Comparison of ENCODE assay signal across 8 mouse cellular contexts in the genomic region with DNA sequence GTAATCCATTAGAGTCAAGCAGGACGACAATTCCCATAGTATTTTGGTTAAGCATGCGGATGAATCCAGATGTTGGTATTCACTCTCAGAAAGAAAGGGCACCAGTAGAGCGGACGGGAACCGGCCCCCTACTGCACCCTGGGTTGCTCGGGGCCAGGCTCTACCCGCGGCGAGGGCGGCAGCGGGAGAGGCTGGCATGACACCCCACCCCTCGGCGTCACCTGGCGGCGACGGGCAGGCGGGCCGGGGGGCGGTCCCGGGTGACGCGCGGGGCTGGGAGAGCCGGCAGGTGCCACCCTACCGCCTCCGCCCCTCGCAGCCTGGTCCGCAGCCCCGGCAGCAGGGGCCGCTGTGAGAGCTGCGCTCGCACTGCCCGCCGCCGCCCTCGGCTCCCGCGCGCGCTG. TPM values are rescaled to one million over a fixed set of nuclear protein-coding genes. Genes with fewer than 3 reads are reported as not detected.
DNase-seq lines count a peak whose midpoint lies in the region; ATAC-seq and TF ChIP-seq lines count a peak whose summit lies in the region.

Elovl7 (plus strand) TSS at position 324 of the 404 bp plus-strand sequence.

- peak within 1 kb of the TSS; percentile 33 for H3K27ac ChIP-seq in cortical plate, adult 2 months (ENCODE audit: insufficient read depth, low read length)
- peak within 1 kb of the TSS; percentile 63; the same call in 1 of the 2 replicates for H3K27ac ChIP-seq in intestine, embryonic 16.5 days (ENCODE audit: low read length)

- no peaks in the 10 kb centered on the region for H3K9me3 ChIP-seq in intestine, embryonic 16.5 days (ENCODE audit: control insufficient read depth, low read length)

- ATAC-seq in intestine, embryonic 16.5 days, result peak; percentile 97

- H3K4me3 ChIP-seq in cortical plate, adult 2 months (ENCODE audit: insufficient read depth, low read length), result peak within 1 kb of the TSS; percentile 49
- peak within 1 kb of the TSS; percentile 84 for H3K4me3 ChIP-seq in intestine, embryonic 16.5 days (ENCODE audit: low read length)

- 0 out of 2 replicates have a peak, but pooled peaks cover 3% of the 10 kb centered on the region for H3K27me3 ChIP-seq in intestine, embryonic 16.5 days (replicated peaks; ENCODE audit: control insufficient read depth, insufficient read depth, low read length)

- H3K9ac ChIP-seq in intestine, embryonic 16.5 days (ENCODE audit: low read depth, low read length), result peak within 1 kb of the TSS; percentile 84

- H3K4me2 ChIP-seq in intestine, embryonic 16.5 days (ENCODE audit: low read depth, low read length), result peak within 1 kb of the TSS; percentile 96

- peak; percentile 51; the same call in 1 of the 2 replicates for TF ChIP-seq POLR2A in cortical plate, adult 2 months (IDR thresholded peaks at IDR 0.05; ENCODE audit: extremely low read depth, insufficient read depth, low read length)

- WGBS in intestine, embryonic 16.5 days, result under 1% methylated on average over 37 of the region's 40 CpGs

- TF ChIP-seq CTCF in cortical plate, adult 2 months (IDR thresholded peaks at IDR 0.05; ENCODE audit: extremely low read depth, insufficient read depth, low read length), result no peak

- H3K4me1 ChIP-seq in cortical plate, adult 2 months (ENCODE audit: control insufficient read depth, insufficient read depth, low read length), result no peaks in the 10 kb centered on the region
- H3K4me1 ChIP-seq in intestine, embryonic 16.5 days (ENCODE audit: control insufficient read depth, insufficient read depth, low read length), result 0 out of 2 replicates have a peak, but pooled peaks cover 4% of the 10 kb centered on the region

- H3K36me3 ChIP-seq in intestine, embryonic 16.5 days (ENCODE audit: control insufficient read depth, insufficient read depth, low read length), result no peaks in the 10 kb centered on the region

- intact Hi-C loops in left cerebral cortex, postnatal 36 days (cut with DNase I), result loop anchor here (5.0 kb wide), 1 partner anchor 113 kb away; no protein-coding TSS in a partner anchor

- DNase-seq in adrenal gland, adult 2 months, result peak; percentile 89
- peak; percentile 73 for DNase-seq in gastrocnemius, postnatal 25 days
- DNase-seq in left cerebral cortex, postnatal 36 days (ENCODE audit: low spot score in 2 of 2), result peak; percentile 74 to 88
- peak; percentile 46 for DNase-seq in mesoderm, embryonic 11.5 days (ENCODE audit: low read depth, low spot score)
- DNase-seq in skeletal muscle tissue, adult 2 months (ENCODE audit: low read depth, low spot score), result peak; percentile 15
- no peak for DNase-seq in adipocyte (ENCODE audit: low spot score)

RNA-seq across cellular contexts. Expression of gene Elovl7, which starts in this region (rescaled TPM):
- 1 to 10 TPM; 2.7 to 3.4 TPM for total RNA-seq in adrenal gland, adult 2 months (2021)
- 0.16 and 0.31 TPM in 2 replicates for polyA plus RNA-seq in adrenal gland, adult 2 months (2012; rRNA removed)
- polyA plus RNA-seq in cortical plate, adult 2 months (2012; rRNA removed), result 10.4 and 11.9 TPM in 2 replicates
- total RNA-seq in gastrocnemius, postnatal 25 days (2021), result under 1 TPM; 0.36 to 0.78 TPM
- polyA plus RNA-seq in intestine, embryonic 16.5 days (2015; fragmentation: Nextera tagmentation; extraction: Ambion mirVana), result 17.9 and 22.0 TPM in 2 replicates
- 1 to 10 TPM; 7.1 to 9.6 TPM for total RNA-seq in left cerebral cortex, postnatal 36 days (2021)

Comparison
In these comparisons a context has a peak if more than half of its experiments do, and no peak if none do; other contexts are left out.
1. Peak in DNase-seq in gastrocnemius, postnatal 25 days; RNA of the gene not detected or under 1 TPM.